Mouse (Mus musculus) CH12.LX (cell line): Measurements from ENCODE around the gene Colca2.

Source experiments
- CHD2 ChIP-seq: IDR thresholded peaks from 2 replicates; pipeline ENCODE4 v1.6.1; 2011; ENCODE audit warnings: low read length, improper control_type of control experiment
- CTCF ChIP-seq, 2 experiments: IDR thresholded peaks in 1 of 2; conservative IDR thresholded peaks in 1 of 2; 2 replicates each; pipeline ENCODE4 v1.5.1; 2011 to 2012; ENCODE audit warnings: low read depth in 2 of 2, low read length in 2 of 2, improper control_type of control experiment in 1 of 2, inconsistent platforms in 1 of 2, mild to moderate bottlenecking in 1 of 2, moderate library complexity in 1 of 2
- EP300 ChIP-seq: IDR thresholded peaks from 2 replicates; pipeline ENCODE4 v1.6.1; 2011; ENCODE audit warnings: low read length, improper control_type of control experiment
- POLR2A ChIP-seq: IDR thresholded peaks from 2 replicates; pipeline ENCODE4 v1.6.1; 2011; ENCODE audit warnings: low read depth, mild to moderate bottlenecking, improper control_type of control experiment, low read length
- POLR2AphosphoS2 ChIP-seq: IDR thresholded peaks from 2 replicates; pipeline ENCODE4 v1.6.1; 2011; ENCODE audit warnings: low read depth, low read length, improper control_type of control experiment
- TCF12 ChIP-seq: IDR thresholded peaks from 2 replicates; pipeline ENCODE4 v1.6.1; 2014; ENCODE audit warnings: low read depth, mild to moderate bottlenecking, inconsistent platforms, low read length, improper control_type of control experiment
- UBTF ChIP-seq: IDR thresholded peaks from 2 replicates; pipeline ENCODE4 v1.6.1; 2012; ENCODE audit warnings: low read depth, mild to moderate bottlenecking, inconsistent platforms, low read length, improper control_type of control experiment, moderate library complexity

- TF ChIP-seq CTCF (conservative IDR thresholded peaks at IDR 0.05 in 1 of 2, IDR thresholded peaks at IDR 0.05 in 1 of 2; ENCODE audit: low read depth in 2 of 2, low read length in 2 of 2) (no peak), CHD2 (peak; percentile 50; the same call in 1 of the 2 replicates), EP300 (peak; percentile 98), TCF12 (peak; percentile 97), POLR2AphosphoS2 (no peak), UBTF (no peak), POLR2A (no peak)
Observed at GRCm38 (mm10) chr9:51225636-51226166, 52.7 kb downstream of the Colca2 start.
